Mouse (Mus musculus): ENCODE measurements around the gene Ankrd28.

DNA sequence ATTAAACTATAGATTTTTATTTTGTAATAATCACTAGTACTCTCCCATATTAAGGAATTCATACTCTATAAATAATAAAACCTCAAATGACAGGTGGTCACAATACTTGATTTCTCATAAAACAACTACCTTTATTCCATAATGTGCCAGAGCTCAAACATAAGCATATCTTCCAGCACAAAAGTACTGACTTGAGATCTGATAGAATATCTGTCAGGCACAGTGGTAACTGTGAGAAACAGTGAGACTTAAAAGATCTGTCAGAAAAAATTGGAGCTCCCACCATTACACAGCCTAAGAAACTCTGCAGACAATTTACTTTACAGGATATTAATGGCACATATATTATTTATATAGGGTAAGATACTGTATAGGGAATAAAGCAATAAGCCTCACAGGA lies 114.8 kb downstream of the Ankrd28 start:
- TF ChIP-seq CTCF (IDR thresholded peaks at IDR 0.05; ENCODE audit: low read depth) (no peak), EP300 (IDR thresholded peaks at IDR 0.05; ENCODE audit: low read depth) (peak; percentile 67)
